Mouse (Mus musculus): ENCODE measurements around the gene Prtn3. TPM values are rescaled to one million over a fixed set of nuclear protein-coding genes. Genes with fewer than 3 reads are reported as not detected.

Prtn3 gene
- total and polyA plus RNA-seq, 3 experiments: 0.30 to 0.39 TPM; not detected in 1

GRCm38 (mm10) chr10:79924998-79925784 lies 50.9 kb downstream of the Prtn3 start:
- DNase-seq (ENCODE audit: extremely low read depth): peak; percentile 81
- peak overlapping the region; percentile 81; the same call in 1 of the 2 replicates for H3K27ac ChIP-seq (ENCODE audit: insufficient read depth, low read depth)
- H3K27me3 ChIP-seq (replicated peaks): no peaks in the 10 kb centered on the region
- H3K36me3 ChIP-seq (replicated peaks in 1 of 2; ENCODE audit: control insufficient read depth in 1 of 2, insufficient read depth in 1 of 2, low read length in 1 of 2): peaks cover 0 to 6% of the 10 kb centered on the region in 2 experiments
- H3K9ac ChIP-seq (ENCODE audit: insufficient read depth, low read depth): peak overlapping the region; percentile 75; the same call in 1 of the 2 replicates
- H3K4me3 ChIP-seq (replicated peaks in 1 of 3; ENCODE audit: low read depth in 2 of 3, low read length in 2 of 3, poor library complexity in 1 of 3): no peak overlapping the region
- dilution Hi-C loops (cut with MboI; ENCODE audit: extremely low pct_ligation_motif_present, extremely low pct_unique_long_range_greater_than_20kb, low sequenced_read_pairs) (no loop called here), in situ Hi-C loops (cut with MboI; ENCODE audit: low pct_ligation_motif_present, low pct_unique_long_range_greater_than_20kb, low sequenced_read_pairs) (loop anchor here (5.0 kb wide), 3 partner anchors 33 to 93 kb away; partner anchors contain the start of genes Cfd and Wdr18)
- H3K4me1 ChIP-seq (ENCODE audit: control insufficient read depth in 1 of 2, insufficient read depth in 2 of 2): peaks cover 2 to 38% of the 10 kb centered on the region in 2 experiments
- H3K9me3 ChIP-seq (replicated peaks; ENCODE audit: low read length): peaks cover 4% of the 10 kb centered on the region
- TF ChIP-seq USF1 (IDR thresholded peaks at IDR 0.05; ENCODE audit: low read depth, low read length) (no peak), MAZ (IDR thresholded peaks at IDR 0.05; ENCODE audit: low read depth, low read length) (peak; percentile 60; the same call in 1 of the 2 replicates), EP300 (IDR thresholded peaks at IDR 0.05; ENCODE audit: low read length) (peak; percentile 53), ZC3H11A (IDR thresholded peaks at IDR 0.05; ENCODE audit: low read depth, low read length) (peak; percentile 99), NRF1 (IDR thresholded peaks at IDR 0.05; ENCODE audit: low read depth, low read length) (peak; percentile 48), E2F4 (IDR thresholded peaks at IDR 0.05; ENCODE audit: insufficient replicate concordance, low read depth, low read length) (0 out of 2 replicates have a peak, but pooled peaks have one; percentile 49), ETS1 (conservative IDR thresholded peaks at IDR 0.05; ENCODE audit: low read depth, low read length) (peak; percentile 56; the same call in 1 of the 2 replicates), MXI1 (IDR thresholded peaks at IDR 0.05; ENCODE audit: low read depth, low read length) (peak; percentile 52; the same call in 1 of the 2 replicates), SMC3 (IDR thresholded peaks at IDR 0.05; ENCODE audit: low read depth, low read length) (peak; percentile 100), SIN3A (IDR thresholded peaks at IDR 0.05; ENCODE audit: low read length) (peak; percentile 94), RAD21 (IDR thresholded peaks at IDR 0.05; ENCODE audit: low read depth, low read length) (no peak; the same call in none of the 2 replicates), USF2 (conservative IDR thresholded peaks at IDR 0.05; ENCODE audit: low read depth, low read length) (no peak), JUN (IDR thresholded peaks at IDR 0.05; ENCODE audit: insufficient read depth, low read depth, low read length) (no peak), ELF1 (IDR thresholded peaks at IDR 0.05; ENCODE audit: low read depth, low read length) (peak; percentile 61), IRF4 (IDR thresholded peaks at IDR 0.05; ENCODE audit: low read depth, low read length) (peak; percentile 86), CHD2 (IDR thresholded peaks at IDR 0.05; ENCODE audit: low read length) (no peak), HCFC1 (IDR thresholded peaks at IDR 0.05; ENCODE audit: low read depth, low read length) (peak; percentile 52), BHLHE40 (IDR thresholded peaks at IDR 0.05; ENCODE audit: low read depth, low read length) (0 out of 2 replicates have a peak, but pooled peaks have one; percentile 41), KAT2A (IDR thresholded peaks at IDR 0.05; ENCODE audit: insufficient replicate concordance, low read length) (no peak), MYC (IDR thresholded peaks at IDR 0.05; ENCODE audit: low read depth, low read length) (peak; percentile 64), GABPA (IDR thresholded peaks at IDR 0.05; ENCODE audit: insufficient replicate concordance, low read depth, low read length) (no peak; the same call in 1 of the 2 replicates), POLR2A (IDR thresholded peaks at IDR 0.05; ENCODE audit: low read depth, low read length) (peak; percentile 56; the same call in 1 of the 2 replicates), CTCF (conservative IDR thresholded peaks at IDR 0.05 in 1 of 2, IDR thresholded peaks at IDR 0.05 in 1 of 2; ENCODE audit: low read depth in 2 of 2, low read length in 2 of 2) (peak; percentile 94 to 100), RCOR1 (conservative IDR thresholded peaks at IDR 0.05; ENCODE audit: low read depth, low read length) (no peak), MEF2A (IDR thresholded peaks at IDR 0.05; ENCODE audit: borderline replicate concordance, low read depth, low read length) (peak; percentile 90), ZKSCAN1 (IDR thresholded peaks at IDR 0.05; ENCODE audit: borderline replicate concordance, low read depth, low read length) (no peak), TCF12 (IDR thresholded peaks at IDR 0.05; ENCODE audit: low read depth, low read length) (peak; percentile 76), ZNF384 (IDR thresholded peaks at IDR 0.05; ENCODE audit: low read depth, low read length) (peak; percentile 12; the same call in 1 of the 2 replicates), NELFE (IDR thresholded peaks at IDR 0.05; ENCODE audit: low read depth, low read length) (peak; percentile 79)
- peaks cover 33% of the 10 kb centered on the region for H3K79me2 ChIP-seq (replicated peaks; ENCODE audit: control insufficient read depth, extremely low read depth, insufficient read depth, poor library complexity, severe bottlenecking)
- peak overlapping the region; percentile 92 for H3K4me2 ChIP-seq (ENCODE audit: insufficient read depth, low read depth, poor library complexity, severe bottlenecking)
